Mouse (Mus musculus): Measurements from ENCODE around the gene Tcf25.

Gene Tcf25

DNA sequence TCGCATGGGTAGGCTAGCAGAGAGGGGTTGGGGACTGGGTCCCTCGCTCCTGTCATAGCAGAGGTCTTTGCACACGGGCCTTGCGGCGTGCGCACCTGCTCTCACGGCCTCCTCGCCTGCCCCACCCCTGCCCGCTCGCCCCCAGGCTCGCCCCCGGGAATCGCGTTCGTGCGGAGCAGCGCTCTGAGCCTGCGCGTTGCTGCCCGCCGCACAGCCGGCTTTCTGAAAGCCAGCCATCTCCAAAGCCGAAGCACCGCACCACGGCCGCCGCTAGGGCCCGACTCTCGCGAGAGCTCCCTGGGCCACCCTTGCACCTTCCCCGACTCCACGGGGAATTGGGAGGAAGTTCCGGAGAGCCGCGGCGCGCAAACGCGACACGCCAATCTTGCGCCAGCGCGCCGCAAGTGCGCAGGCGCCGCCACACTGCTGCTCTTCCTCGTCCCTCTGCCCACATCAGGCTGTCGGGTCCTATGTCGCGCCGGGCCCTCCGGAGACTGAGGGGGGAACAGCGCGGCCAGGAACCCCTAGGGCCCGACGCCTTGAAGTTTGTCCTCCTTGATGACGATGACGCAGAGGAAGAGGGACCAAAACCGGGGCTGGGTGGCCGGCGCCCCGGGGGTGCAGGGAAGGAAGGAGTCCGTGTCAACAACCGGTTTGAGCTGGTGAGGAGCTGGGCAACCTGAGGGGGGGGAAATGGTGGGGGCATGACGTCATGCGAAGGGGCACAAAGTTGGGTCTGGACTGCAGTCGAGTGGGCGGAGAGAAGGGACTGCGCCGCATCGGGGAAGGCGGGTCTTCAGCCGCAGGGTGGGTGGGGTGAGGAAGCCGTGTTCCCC is at the start of gene Tcf25:
Gene Tcf25, plus strand, starts transcription at position 351 of the 836 bp plus-strand sequence.
- peak; percentile 85 to 95 for DNase-seq (ENCODE audit: low spot score in 2 of 2)

GRCm38 (mm10) chr8:123328552-123328951 is 45.0 kb upstream of the Tcf25 start:
- no peak for DNase-seq (ENCODE audit: low spot score in 2 of 2)

DNA sequence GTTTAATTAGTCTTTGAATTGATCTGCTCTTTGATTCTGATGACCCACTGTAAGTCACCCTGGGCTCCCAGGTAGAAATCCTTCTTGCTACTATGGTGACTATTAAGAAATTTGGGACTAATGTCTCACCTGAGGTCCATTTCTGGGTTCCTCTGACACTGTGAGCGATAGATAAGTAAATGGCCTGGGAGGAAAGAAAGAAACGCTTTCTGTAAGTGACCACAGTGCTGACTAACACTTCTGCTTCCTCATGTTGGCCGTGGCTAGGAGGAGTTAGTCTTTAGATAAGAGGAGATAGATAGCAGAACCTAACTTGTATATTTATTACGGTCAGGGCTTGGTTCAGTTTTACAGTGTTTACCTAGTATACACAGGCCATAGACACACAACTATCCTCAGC is 44.2 kb upstream of the Tcf25 start:
- no peak for DNase-seq (ENCODE audit: low spot score in 2 of 2)

GRCm38 (mm10) chr8:123329961-123330360 is 43.6 kb upstream of the Tcf25 start:
- DNase-seq (ENCODE audit: low spot score in 2 of 2): no peak

DNA sequence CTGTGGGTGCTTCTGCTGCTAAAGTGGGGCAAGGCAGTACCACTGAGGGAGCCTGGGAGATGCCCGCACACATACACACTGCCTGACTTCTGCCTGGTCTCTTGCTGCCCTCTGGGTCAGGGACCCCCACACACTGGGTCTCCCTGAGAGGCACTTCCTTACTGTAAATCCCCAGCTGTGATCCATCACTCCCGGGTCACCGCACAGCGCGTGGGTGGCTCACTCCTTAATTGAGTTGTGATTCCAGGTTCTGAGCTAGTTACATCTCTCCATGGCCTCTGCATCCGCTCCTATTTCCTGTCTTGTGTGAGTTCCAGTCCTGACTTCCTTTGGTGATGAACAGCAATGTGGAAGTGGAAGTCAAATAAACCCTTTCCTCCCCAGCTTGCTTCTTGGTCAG is 42.9 kb upstream of the Tcf25 start:
- DNase-seq (ENCODE audit: low spot score in 2 of 2): no peak

- no peak for DNase-seq (ENCODE audit: low spot score in 2 of 2)
Measured at GRCm38 (mm10) chr8:123331301-123331700, 42.3 kb upstream of the Tcf25 start.

DNA sequence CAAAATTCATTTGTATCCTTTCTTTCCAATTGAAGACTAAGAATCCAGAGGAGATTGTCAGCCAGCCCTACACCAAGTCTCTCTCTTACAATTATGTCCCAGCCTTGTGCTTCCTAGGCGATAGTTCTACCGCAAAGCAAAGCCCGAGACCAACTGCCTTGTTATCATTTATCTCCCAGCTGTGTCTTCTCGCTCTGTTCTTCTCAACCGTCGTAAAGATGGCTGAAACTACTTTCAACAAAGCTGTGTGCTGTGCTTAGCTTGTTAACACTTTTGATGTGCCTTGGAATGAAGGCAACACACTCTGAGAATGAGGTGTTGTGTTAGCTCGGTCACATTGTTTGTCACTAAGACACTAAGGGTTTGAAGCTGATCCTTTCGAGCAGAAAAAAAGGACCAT is 41.7 kb upstream of the Tcf25 start:
- no peak for DNase-seq (ENCODE audit: low spot score in 2 of 2)

- DNase-seq (ENCODE audit: low spot score in 2 of 2): peak; percentile 66 to 85
Measured at GRCm38 (mm10) chr8:123332262-123333090, 41.1 kb upstream of the Tcf25 start, which contains the start of gene Spire2. Gene Spire2, plus strand, starts transcription at chr8:123332713.

GRCm38 (mm10) chr8:123333091-123333587 is 40.4 kb upstream of the Tcf25 start:
- DNase-seq (ENCODE audit: low spot score in 2 of 2): no peak

DNA sequence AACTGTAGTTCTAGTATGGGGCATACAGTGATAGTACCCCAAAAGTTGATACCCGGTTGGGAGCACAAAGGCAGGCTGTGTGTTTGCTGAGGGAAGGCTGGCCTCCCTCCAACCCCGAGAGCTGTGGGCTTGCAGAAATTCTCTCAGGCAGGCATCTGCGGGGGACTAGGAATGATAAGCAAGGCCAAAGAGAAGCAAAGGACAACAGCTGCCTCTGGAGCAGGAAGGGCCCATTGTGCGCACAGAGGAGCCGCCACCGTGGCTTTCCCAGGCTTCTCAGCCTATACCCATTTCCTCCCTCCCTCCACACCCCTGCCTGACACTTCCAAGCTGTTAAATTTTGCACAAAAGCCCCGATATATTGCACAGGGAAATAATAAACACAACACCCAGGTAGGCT is 39.7 kb upstream of the Tcf25 start:
- no peak for DNase-seq (ENCODE audit: low spot score in 2 of 2)

GRCm38 (mm10) chr8:123334467-123334866 is 39.1 kb upstream of the Tcf25 start:
- no peak for DNase-seq (ENCODE audit: low spot score in 2 of 2)

DNA sequence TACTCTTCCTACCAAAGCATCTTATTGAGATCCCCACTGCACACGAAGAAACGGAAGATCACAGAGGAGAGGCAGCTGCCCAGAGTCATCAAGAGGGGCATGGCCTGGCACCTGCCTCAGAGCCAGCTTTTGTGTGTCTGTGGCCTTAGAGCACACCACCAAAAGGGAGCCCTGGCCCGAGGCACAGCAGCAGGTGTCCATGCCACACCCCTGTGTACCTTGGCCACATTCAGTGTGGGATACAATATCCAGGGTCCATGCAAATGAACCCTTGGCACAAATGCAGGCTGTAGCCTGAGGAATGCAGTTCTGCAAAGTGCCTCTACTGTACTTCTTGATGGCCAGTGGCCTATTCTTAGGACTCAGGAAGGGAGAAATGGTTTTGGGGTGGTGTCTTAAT is 36.1 kb upstream of the Tcf25 start:
- DNase-seq (ENCODE audit: low spot score in 2 of 2): no peak

DNA sequence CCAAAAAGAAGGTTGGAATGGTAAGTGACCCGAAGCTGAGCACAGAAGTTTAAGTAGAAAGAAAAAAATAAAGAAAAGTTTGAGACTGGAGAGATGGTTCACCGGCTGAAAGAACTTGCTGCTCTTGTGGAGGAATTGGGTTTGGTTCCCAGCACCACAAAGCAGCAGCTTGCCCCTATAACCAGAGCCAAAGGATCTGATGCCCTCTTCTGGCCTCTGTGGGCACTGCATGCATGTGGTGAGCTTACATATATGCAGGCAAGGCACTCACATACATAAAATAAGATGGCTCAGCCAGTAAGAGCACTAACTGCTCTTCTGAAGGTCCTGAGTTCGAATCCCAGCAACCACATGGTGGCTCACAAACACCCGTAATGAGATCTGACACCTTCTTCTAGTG is 33.5 kb upstream of the Tcf25 start:
- DNase-seq (ENCODE audit: low spot score in 2 of 2): peak in 1 of 2 experiments; percentile 42

DNA sequence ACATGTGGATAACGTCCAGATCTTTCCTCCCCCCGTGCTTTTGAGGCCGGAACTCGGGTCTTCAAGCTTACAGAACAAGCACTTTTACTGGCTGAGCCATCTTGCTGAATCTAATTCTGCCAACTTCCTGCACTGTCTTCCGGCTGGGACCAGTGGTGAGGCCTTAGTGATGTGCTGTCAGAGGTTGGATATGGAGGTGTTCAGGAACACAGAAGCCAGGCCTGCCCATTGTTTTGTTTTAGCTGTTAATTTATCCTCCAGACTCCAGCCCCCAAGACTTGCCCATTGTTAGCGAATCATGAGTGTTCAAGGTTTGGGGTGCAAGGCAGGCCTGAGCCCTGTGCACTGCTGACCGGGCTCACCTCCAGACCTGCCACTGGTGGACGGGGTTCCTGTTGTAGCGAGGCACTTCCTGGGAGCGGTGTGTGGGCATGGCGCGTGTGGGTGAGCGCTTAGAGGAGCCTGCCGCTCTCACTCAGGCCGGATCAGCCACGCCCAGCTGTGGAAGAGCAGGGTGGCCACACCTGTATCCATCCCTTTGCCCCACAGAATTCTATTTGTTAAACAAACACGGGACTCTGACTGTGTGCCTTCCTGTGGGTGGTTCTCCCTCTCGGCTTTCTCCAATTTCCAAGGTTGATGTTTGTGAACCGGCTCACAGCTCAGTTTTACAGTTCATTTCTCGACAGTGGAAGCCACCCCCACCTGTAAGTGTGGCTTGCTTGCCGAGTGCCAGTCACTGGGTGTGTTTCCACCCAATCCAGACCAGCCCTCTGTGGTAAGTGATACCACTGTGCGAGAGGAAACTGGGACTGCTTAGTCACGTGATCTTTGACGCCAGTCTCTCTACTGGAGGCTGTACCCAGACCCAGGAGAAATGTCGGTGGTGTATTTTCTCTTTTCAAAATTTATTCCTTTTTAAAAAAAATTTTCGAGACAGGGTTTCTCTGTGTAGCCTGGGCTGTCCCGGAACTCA is 32.2 kb upstream of the Tcf25 start:
- no peak for DNase-seq (ENCODE audit: low spot score in 2 of 2)

GRCm38 (mm10) chr8:123342253-123342652 is 31.3 kb upstream of the Tcf25 start:
- no peak for DNase-seq (ENCODE audit: low spot score in 2 of 2)

- no peak for DNase-seq (ENCODE audit: low spot score in 2 of 2)
Measured at GRCm38 (mm10) chr8:123342911-123343310, 30.6 kb upstream of the Tcf25 start.

DNA sequence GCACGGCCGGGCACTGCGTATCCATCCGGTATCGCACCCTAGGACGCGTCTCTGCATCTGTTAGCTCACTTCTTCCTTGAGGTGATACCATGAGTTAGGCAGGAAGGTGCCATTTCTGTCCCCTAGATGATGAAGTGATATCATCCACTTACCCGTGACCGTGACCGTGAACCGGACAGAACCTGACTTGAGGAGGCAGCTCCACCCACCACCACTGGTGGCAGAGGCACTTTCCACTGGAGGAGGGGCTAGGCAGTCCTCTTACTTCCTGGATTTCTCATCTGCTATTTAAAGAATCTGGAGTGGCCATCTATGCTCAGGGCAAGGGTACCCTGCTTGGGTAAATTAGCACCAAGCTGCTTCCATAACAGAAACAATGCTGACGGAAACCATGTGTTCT is 30.1 kb upstream of the Tcf25 start:
- no peak for DNase-seq (ENCODE audit: low spot score in 2 of 2)

DNA sequence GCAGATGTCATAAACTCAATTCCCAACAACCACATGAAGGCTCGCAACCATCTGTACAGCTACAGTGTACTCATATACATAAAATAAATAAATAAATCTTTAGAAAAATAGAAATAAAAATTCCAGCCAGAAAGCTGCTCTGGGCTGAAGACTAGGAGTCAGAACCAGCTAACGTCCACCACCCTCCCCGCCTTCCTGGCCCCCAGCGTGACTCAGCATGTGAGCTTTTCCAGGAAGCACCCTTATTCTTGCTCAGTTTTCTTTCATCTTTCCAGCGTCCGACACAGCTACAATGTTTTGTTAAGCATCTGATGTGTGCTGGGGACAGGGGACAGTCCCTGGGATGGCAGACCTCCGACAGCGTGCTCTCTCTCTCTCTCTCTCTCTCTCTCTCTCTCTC is 28.4 kb upstream of the Tcf25 start:
- no peak for DNase-seq (ENCODE audit: low spot score in 2 of 2)

- DNase-seq (ENCODE audit: low spot score in 2 of 2): no peak
Measured at GRCm38 (mm10) chr8:123345856-123346255, 27.7 kb upstream of the Tcf25 start.

- DNase-seq (ENCODE audit: low spot score in 2 of 2): no peak
Measured at GRCm38 (mm10) chr8:123347293-123347692, 26.3 kb upstream of the Tcf25 start.

GRCm38 (mm10) chr8:123348237-123348843 is 25.2 kb upstream of the Tcf25 start:
- DNase-seq (ENCODE audit: low spot score in 2 of 2): peak in 1 of 2 experiments; percentile 41

Data from spleen, postnatal 10 days (tissue).